Mouse (Mus musculus): ENCODE results near the gene Fam19a2.

Gene Fam19a2

GRCm38 (mm10) chr10:123572342-123573070 is 308.7 kb downstream of the Fam19a2 start:
- no peak for DNase-seq

- DNase-seq = no peak
Observed at GRCm38 (mm10) chr10:123577823-123578222, 314.0 kb downstream of the Fam19a2 start.

DNA sequence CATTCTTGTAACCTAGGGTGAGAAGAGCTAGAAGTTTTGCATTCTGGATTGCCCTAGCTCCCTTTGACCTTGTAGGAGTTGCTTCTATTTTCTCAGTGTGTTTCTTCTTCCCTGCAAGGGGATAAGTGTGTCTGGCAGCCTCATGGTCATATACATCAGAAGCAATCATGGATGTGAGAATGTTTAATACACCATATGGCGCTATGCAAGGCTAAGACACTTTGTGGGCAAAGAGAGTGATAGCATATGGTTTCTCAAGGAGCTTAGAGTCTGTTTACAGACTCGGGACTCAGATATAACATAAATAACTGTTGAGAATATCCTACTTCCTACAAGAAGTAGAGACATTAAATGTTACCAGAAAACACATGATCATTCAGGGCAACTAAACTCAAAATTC is 315.2 kb downstream of the Fam19a2 start:
- no peak for DNase-seq

GRCm38 (mm10) chr10:123595043-123595442 is 331.2 kb downstream of the Fam19a2 start:
- DNase-seq = no peak

GRCm38 (mm10) chr10:123597059-123597458 is 333.3 kb downstream of the Fam19a2 start:
- no peak for DNase-seq

DNA sequence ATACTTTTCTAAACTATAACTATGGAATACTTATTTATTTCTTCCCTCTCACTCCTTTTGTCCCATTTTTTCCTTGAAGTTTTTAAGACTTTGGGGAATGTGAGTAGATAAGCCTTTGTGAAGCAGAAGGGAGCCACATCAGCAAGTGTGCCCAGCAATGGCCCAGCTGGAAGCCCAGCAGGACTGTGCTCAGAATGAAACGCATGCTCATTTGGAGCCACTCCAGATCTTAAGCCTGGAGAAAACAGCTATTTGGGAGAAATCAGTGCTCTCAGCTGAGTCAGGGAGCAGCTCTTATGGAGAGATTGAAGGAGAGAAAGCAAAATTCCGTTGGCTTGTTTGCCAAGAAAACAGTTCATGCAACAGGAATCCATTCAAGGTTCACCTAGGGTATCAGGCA is 341.9 kb downstream of the Fam19a2 start:
- no peak for DNase-seq

GRCm38 (mm10) chr10:123626691-123627090 is 362.9 kb downstream of the Fam19a2 start:
- no peak for DNase-seq

DNA sequence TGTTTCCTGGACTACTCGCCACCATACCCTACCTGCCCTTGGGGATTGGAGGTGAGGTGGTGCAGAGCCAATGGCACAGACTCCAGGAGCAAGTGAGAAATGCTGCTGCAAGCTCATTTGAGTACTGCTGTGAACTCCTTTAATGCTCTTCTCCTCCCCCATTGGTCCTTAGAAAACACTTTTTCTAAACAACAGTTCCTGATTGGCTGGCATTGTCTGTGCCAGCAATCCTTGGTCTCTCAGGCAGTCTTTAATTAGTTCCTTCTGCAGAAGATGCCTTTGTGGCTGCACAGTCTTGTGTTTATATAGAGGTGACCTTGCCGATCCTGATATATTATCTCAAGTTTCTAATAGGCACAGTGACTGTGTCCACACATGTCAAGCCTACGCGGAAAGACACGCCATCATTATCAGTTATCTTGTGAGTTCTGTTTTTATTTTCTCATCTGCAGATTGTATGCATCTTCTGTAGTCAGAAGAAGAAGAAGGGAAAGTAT is 365.5 kb downstream of the Fam19a2 start:
- no peak for DNase-seq

GRCm38 (mm10) chr10:123632029-123632428 is 368.2 kb downstream of the Fam19a2 start:
- no peak for DNase-seq

GRCm38 (mm10) chr10:123636655-123637054 is 372.9 kb downstream of the Fam19a2 start:
- DNase-seq = no peak

DNA sequence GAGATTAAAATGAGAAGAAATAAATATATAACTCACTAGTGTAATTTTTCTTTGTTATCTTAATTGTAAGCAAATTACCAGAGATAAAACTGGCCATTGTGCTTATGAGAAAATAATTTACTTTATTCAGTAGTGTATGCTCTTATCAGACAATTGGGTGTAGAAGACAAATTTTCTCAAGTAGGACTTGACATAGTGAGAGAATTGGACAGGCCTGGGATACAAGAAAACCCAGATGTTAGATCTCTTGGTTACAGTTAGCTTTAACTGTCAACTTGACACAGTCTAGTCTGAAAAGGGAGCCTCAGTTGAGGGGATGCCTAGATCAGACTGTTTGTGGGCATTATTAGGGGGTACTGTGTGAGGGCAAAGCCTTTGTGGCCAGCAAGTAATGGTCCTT is 373.7 kb downstream of the Fam19a2 start:
- DNase-seq = no peak

GRCm38 (mm10) chr10:123645568-123645967 is 381.8 kb downstream of the Fam19a2 start:
- peak; percentile 3 for DNase-seq

GRCm38 (mm10) chr10:123671208-123671607 is 407.4 kb downstream of the Fam19a2 start:
- DNase-seq = no peak

DNA sequence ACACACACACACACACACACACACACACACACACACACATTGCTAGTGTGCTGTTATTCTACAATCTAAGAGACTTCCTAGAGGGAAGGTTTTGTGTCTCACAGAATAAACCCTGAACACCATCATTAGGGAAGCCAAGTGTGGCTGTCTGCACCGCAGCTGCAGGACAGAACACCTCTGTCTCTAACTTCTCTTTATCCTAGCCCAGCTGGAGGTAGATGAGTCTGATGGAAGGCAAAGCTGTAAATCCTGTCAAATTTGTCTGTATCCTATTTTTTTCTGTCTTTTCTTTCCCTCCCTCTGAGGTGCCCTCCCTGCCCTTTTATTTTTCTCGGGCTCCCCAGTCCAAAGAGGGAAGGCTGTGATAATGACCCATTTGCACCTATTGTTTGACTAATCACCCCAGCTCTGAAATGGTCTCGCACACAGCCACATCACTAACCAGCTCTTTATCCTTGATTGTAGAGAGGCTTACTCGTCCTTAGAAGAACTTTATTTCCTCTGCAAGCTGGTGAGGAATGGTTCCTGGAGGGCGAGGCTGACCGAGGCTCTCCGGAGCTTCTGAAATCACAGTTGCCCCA is 414.6 kb downstream of the Fam19a2 start:
- DNase-seq = no peak

DNA sequence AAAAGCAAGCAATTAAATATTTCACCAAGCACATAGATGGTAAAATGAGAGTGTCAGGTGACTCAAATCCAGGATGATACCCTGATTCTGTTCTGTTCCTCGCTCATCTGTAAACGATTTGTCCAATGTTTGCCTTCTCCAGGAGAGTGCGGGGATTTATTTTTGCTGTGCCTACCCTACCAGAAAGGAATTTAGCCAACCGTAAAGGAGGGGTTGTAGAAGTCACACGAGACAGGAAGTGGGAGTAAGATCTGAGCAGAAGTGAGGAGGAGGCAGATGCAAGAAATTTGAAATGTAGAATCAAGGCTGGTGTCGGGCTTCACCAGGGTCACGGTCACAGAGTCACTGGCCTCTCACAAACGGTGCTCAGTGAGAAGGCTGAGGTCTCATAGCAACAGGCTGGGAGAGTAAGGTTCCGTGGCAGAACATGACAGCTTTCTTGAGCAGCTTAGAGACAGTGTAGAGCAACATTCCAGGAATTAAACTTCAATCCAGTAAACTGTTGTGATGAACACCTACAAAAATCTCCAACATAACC is 419.0 kb downstream of the Fam19a2 start:
- DNase-seq = no peak

GRCm38 (mm10) chr10:123692186-123692925 is 428.6 kb downstream of the Fam19a2 start:
- no peak for DNase-seq

DNA sequence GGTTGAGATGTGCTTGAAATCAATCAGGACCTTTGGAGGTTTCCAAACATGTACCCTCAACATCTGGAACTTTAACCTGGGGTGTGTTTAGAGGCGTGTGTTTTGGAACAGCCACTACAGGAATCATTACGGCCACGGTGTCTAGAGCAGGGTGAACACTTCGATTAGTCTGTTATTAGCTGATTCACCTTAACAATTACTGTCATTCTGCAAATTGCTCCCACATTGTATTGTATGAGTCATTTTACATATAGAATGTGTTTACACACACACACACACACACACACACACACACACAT is 429.1 kb downstream of the Fam19a2 start:
- DNase-seq = no peak

GRCm38 (mm10) chr10:123702595-123702994 is 438.8 kb downstream of the Fam19a2 start:
- no peak for DNase-seq

- DNase-seq = no peak
Observed at GRCm38 (mm10) chr10:123707026-123707425, 443.2 kb downstream of the Fam19a2 start.

- DNase-seq = no peak
Observed at GRCm38 (mm10) chr10:123710738-123711137, 446.9 kb downstream of the Fam19a2 start.

GRCm38 (mm10) chr10:123721952-123722460 is 458.2 kb downstream of the Fam19a2 start:
- no peak for DNase-seq

DNA sequence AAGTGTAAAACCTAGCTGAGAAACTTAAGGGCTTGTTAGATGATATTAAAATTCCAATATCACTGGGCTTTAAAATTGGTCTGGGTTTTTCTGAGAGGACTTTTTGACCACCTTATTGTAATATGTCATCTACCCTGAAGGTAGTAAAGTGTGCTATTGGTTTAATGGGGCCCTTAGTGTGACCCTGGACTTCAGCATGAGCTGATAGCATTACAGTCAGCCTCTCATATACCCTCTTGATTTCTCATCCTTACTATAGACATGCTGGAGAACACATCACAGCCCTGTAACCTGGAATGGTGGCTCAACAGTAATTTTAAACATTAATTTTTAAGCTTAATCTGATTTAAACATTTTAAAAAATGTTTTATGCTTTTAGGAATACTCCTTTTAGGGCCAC is 459.8 kb downstream of the Fam19a2 start:
- no peak for DNase-seq

GRCm38 (mm10) chr10:123748317-123748716 is 484.5 kb downstream of the Fam19a2 start:
- DNase-seq = no peak
